Mouse (Mus musculus) liver, postnatal 0 days (tissue): ENCODE measurements around the gene Acss2.

Experiments
- CTCF ChIP-seq: sonication (generic); IDR thresholded peaks from 2 replicates; pipeline ENCODE4 v1.5.1; 2016; ENCODE audit warnings: antibody characterized with exemption, low read depth
- EP300 ChIP-seq: IDR thresholded peaks from 2 replicates; pipeline ENCODE4 v1.6.1; 2016; ENCODE audit warnings: antibody characterized with exemption, low read depth, mild to moderate bottlenecking

- no peak for TF ChIP-seq CTCF
- TF ChIP-seq EP300, result no peak
Measured at GRCm38 (mm10) chr2:155490998-155491397, 26.8 kb upstream of the Acss2 start.
